ENCODE assay signal across 8 mouse cellular contexts in the genomic region with DNA sequence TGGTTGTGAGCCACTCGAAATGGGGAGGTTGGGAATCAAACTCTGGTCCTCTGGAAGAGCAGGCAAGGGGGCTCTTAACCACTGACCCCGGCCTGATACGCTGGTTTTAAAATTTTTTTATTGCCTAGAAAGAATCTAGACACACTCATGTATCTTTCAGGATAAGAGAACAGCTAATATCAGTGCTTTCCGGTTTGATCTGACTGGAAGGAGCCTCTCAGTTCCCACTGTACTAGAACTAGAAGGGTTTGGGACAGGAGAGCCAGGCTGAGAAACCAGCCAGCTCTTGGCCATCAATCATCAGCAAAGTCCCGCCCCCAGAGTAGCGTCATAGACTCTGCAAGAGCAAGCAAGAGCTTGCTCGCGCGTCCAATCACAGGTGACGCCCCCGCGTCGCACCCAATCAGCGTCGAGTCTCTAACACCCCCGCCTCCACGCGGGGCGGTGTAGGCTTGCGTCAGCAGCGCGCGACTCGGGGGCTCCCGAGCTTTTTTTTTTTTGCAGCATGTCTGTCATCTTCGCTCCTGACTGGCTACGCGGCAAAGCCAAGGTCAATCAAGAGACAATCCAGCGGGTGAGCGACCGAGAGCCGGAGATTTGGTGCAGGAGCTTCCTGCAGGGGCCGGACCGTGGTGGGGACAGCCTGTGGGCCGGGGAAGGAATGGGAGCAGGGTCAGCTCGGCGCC. TPM values are rescaled to one million over a fixed set of nuclear protein-coding genes. Genes with fewer than 3 reads are reported as not detected.
A peak's percentile ranks its signal among the peaks of the same experiment; 100 is the strongest.
DNase-seq lines count a peak whose midpoint lies in the region; ATAC-seq lines count a peak whose summit lies in the region.

Ss18l2 (plus strand) TSS at position 432 of the 686 bp plus-strand sequence.

- peak; percentile 98 to 99 for DNase-seq in adrenal gland, adult (ENCODE audit: inconsistent age in 2 of 2, low spot score in 1 of 2)
- DNase-seq in embryo, embryonic 10.5 days (ENCODE audit: low spot score): peak; percentile 100
- peak; percentile 98 for DNase-seq in gastrocnemius, postnatal 14 days
- peak; percentile 97 to 99 for DNase-seq in left cerebral cortex, postnatal 10 days (ENCODE audit: extremely low spot score in 1 of 2, low spot score in 2 of 2)
- peak; percentile 95 for DNase-seq in right cerebral cortex, postnatal 25 days
- DNase-seq in urinary bladder, postnatal 4 days (ENCODE audit: low spot score in 2 of 2): peak; percentile 95 to 99

- intact Hi-C loops in gastrocnemius, postnatal 14 days (cut with DNase I; ENCODE audit: low total_unique reads): no loop called here
- intact Hi-C loops in left cerebral cortex, postnatal 10 days (cut with DNase I): no loop called here

- ATAC-seq in inflammation-experienced regulatory T-cells, adult 6 months: peak; percentile 94
- ATAC-seq in megakaryocyte-erythroid progenitor cell, adult 5-6 weeks (replicated peaks; ENCODE audit: low FRiP score, low TSS enrichment, poor library complexity, severe bottlenecking): peak; percentile 87

RNA-seq across cellular contexts. Expression of gene Ss18l2, which starts in this region (rescaled TPM):
- total RNA-seq in gastrocnemius, postnatal 14 days (2021): 10 to 100 TPM; 89.3 to 93.6 TPM
- 10 to 100 TPM; 45.5 to 68.0 (median 63.4) TPM for polyA plus RNA-seq in inflammation-experienced regulatory T-cells, adult 6 months (2017; shearing (Covaris generic))
- 10 to 100 TPM; 76.4 to 94.9 TPM for total RNA-seq in left cerebral cortex, postnatal 10 days (2021)
- total RNA-seq in megakaryocyte-erythroid progenitor cell, adult 5-6 weeks (2014; fragmentation: Nextera tagmentation): 57.8 and 77.0 TPM in 2 replicates
- 47.8 and 54.4 TPM in 2 replicates for total RNA-seq in megakaryocyte-erythroid progenitor cell, adult 5-6 weeks (2017)

Comparison
In these comparisons a context has a peak if more than half of its experiments do, and no peak if none do; other contexts are left out.
1. Peak in every context shown above with its lines: DNase-seq and ATAC-seq.